Comparison of ENCODE assay signal across 9 mouse cellular contexts in the genomic region with DNA sequence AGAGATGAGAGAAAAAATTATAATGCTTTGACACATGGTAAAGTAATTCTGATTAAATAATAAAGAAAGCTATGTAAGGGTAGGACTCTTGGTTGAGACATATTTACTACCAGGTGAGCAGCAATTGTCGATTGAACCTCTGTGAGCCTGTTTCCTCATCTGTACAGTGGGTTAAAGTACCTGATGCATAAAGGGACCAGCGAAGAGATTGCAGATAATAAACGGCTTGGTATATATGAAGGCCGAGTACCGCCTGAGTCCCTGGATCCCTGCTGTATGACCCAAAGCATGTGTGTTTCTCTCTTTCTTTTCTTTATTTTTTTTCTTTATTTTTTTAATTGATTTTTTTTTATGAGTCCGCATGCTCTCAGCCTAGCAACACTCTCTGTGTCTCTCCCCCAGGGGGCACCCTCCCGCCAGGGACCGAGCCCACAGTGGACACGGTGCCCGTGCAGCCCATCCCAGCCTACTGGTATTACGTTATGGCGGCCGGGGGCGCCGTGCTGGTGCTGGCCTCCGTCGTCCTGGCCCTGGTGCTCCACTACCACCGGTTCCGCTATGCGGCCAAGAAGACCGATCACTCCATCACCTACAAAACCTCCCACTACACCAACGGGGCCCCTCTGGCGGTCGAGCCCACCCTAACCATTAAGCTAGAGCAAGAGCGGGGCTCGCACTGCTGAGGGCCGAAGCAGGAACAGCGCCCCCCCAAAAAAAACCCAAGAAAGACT.
DNase-seq lines count a peak whose midpoint lies in the region; ATAC-seq and TF ChIP-seq lines count a peak whose summit lies in the region.
"Had no signal": no experiment of that assay in that cellular context is flagged by ENCODE, and none has a peak within 500 bp of the region (broad histone marks: within the 10 kb centered on the region; RNA-seq: fewer than 3 reads in every experiment).

No protein-coding gene starts in this region.

- peak; percentile 57 for TF ChIP-seq CTCF in gastrocnemius, adult 2 months (IDR thresholded peaks at IDR 0.05)
- TF ChIP-seq CTCF in forebrain, postnatal 0 days (IDR thresholded peaks at IDR 0.05; ENCODE audit: low read depth) = peak; percentile 48
- peak; percentile 56 for TF ChIP-seq CTCF in midbrain, postnatal 0 days (IDR thresholded peaks at IDR 0.05)
- peak; percentile 71 for TF ChIP-seq CTCF in stomach, postnatal 0 days (IDR thresholded peaks at IDR 0.05; ENCODE audit: low read depth)

- WGBS in forebrain, postnatal 0 days = 11% methylated on average over 28 of the region's 28 CpGs
- 58% methylated on average over 28 of the region's 28 CpGs for WGBS in liver, embryonic 12.5 days (ENCODE audit: insufficient replicate concordance)
- 25% methylated on average over 28 of the region's 28 CpGs for WGBS in midbrain, postnatal 0 days
- 32% methylated on average over 28 of the region's 28 CpGs for WGBS in stomach, postnatal 0 days

- peak overlapping the region; percentile 49 for H3K4me2 ChIP-seq in forebrain, postnatal 0 days (ENCODE audit: low read depth)
- peak overlapping the region; percentile 57 for H3K4me2 ChIP-seq in liver, embryonic 12.5 days
- peak overlapping the region; percentile 37 for H3K4me2 ChIP-seq in midbrain, postnatal 0 days (ENCODE audit: low read depth, low read length, poor library complexity, severe bottlenecking)
- peak overlapping the region; percentile 55 for H3K4me2 ChIP-seq in stomach, postnatal 0 days (replicated peaks; ENCODE audit: low read depth)

- no peaks in the 10 kb centered on the region for H3K9me3 ChIP-seq in forebrain, postnatal 0 days (ENCODE audit: low read length)
- H3K9me3 ChIP-seq in liver, embryonic 12.5 days (replicated peaks) = no peaks in the 10 kb centered on the region
- H3K9me3 ChIP-seq in midbrain, postnatal 0 days (ENCODE audit: low read length) = no peaks in the 10 kb centered on the region
- no peaks in the 10 kb centered on the region for H3K9me3 ChIP-seq in stomach, postnatal 0 days (ENCODE audit: control insufficient read depth, low read length)
- H3K9me3 ChIP-seq: G1E had no signal

- TF ChIP-seq EP300 in stomach, postnatal 0 days (optimal IDR thresholded peaks at IDR 0.05) = no peak

- H3K4me3 ChIP-seq in gastrocnemius, adult 2 months = peak overlapping the region; percentile 52
- H3K4me3 ChIP-seq in forebrain, postnatal 0 days (ENCODE audit: low read depth, low read length) = peak overlapping the region; percentile 26
- H3K4me3 ChIP-seq in liver, embryonic 12.5 days = peak overlapping the region; percentile 37
- no peak overlapping the region for H3K4me3 ChIP-seq in midbrain, postnatal 0 days (ENCODE audit: low read depth, low read length)
- H3K4me3 ChIP-seq in stomach, postnatal 0 days (ENCODE audit: low read depth, low read length) = peak overlapping the region; percentile 26

- peak; percentile 64 for DNase-seq in gastrocnemius, adult 2 months
- DNase-seq in gastrocnemius, adult 18-20 months (ENCODE audit: low spot score) = no peak
- peak; percentile 39 for DNase-seq in adrenal gland, adult 8-10 months
- peak; percentile 56 for DNase-seq in forebrain, postnatal 0 days
- DNase-seq in kidney, adult 11 months = peak; percentile 44
- DNase-seq in midbrain, postnatal 0 days (ENCODE audit: low spot score) = no peak
- DNase-seq in stomach, postnatal 0 days (ENCODE audit: low spot score) = peak; percentile 78

- H3K9ac ChIP-seq in forebrain, postnatal 0 days = peak overlapping the region; percentile 37; the same call in 1 of the 2 replicates
- H3K9ac ChIP-seq in liver, embryonic 12.5 days = no peak overlapping the region
- H3K9ac ChIP-seq in midbrain, postnatal 0 days (replicated peaks; ENCODE audit: low read length, poor library complexity, severe bottlenecking) = no peak overlapping the region
- H3K9ac ChIP-seq in stomach, postnatal 0 days (ENCODE audit: low read length) = 0 out of 2 replicates have a peak overlapping the region, but pooled peaks have one; percentile 23

- no peak overlapping the region for H3K27ac ChIP-seq in gastrocnemius, adult 2 months
- H3K27ac ChIP-seq in forebrain, postnatal 0 days (ENCODE audit: low read depth, low read length) = no peak overlapping the region
- no peak overlapping the region for H3K27ac ChIP-seq in liver, embryonic 12.5 days
- peak overlapping the region; percentile 81; the same call in 1 of the 2 replicates for H3K27ac ChIP-seq in midbrain, postnatal 0 days (ENCODE audit: low read depth, low read length)
- H3K27ac ChIP-seq in stomach, postnatal 0 days (replicated peaks) = 0 out of 2 replicates have a peak overlapping the region, but pooled peaks have one; percentile 13

- H3K27me3 ChIP-seq in forebrain, postnatal 0 days (ENCODE audit: insufficient read depth, low read length) = no peaks in the 10 kb centered on the region
- H3K27me3 ChIP-seq in liver, embryonic 12.5 days (replicated peaks) = peaks cover 15% of the 10 kb centered on the region
- H3K27me3 ChIP-seq in midbrain, postnatal 0 days (ENCODE audit: insufficient read depth, low read length) = no peaks in the 10 kb centered on the region
- no peaks in the 10 kb centered on the region for H3K27me3 ChIP-seq in stomach, postnatal 0 days (ENCODE audit: control insufficient read depth, insufficient read depth, low read length)

- peak; percentile 82 for ATAC-seq in forebrain, postnatal 0 days
- no peak for ATAC-seq in liver, embryonic 12.5 days
- peak; percentile 46 for ATAC-seq in midbrain, postnatal 0 days (ENCODE audit: low FRiP score)
- peak; percentile 79 for ATAC-seq in stomach, postnatal 0 days (ENCODE audit: low FRiP score, low TSS enrichment)

- H3K4me1 ChIP-seq in forebrain, postnatal 0 days (ENCODE audit: insufficient read depth) = no peaks in the 10 kb centered on the region
- peaks cover 25% of the 10 kb centered on the region for H3K4me1 ChIP-seq in liver, embryonic 12.5 days
- peaks cover 11% of the 10 kb centered on the region; the same call in 1 of the 2 replicates for H3K4me1 ChIP-seq in midbrain, postnatal 0 days (ENCODE audit: insufficient read depth, low read length)
- 0 out of 2 replicates have a peak, but pooled peaks cover 2% of the 10 kb centered on the region for H3K4me1 ChIP-seq in stomach, postnatal 0 days (replicated peaks; ENCODE audit: control insufficient read depth, insufficient read depth)

- H3K36me3 ChIP-seq in forebrain, postnatal 0 days (ENCODE audit: insufficient read depth) = no peaks in the 10 kb centered on the region
- no peaks in the 10 kb centered on the region for H3K36me3 ChIP-seq in liver, embryonic 12.5 days
- no peaks in the 10 kb centered on the region for H3K36me3 ChIP-seq in midbrain, postnatal 0 days (ENCODE audit: insufficient read depth, low read length)
- no peaks in the 10 kb centered on the region for H3K36me3 ChIP-seq in stomach, postnatal 0 days (ENCODE audit: control insufficient read depth, insufficient read depth, low read length)
- H3K36me3 ChIP-seq: G1E had no signal

- intact Hi-C loops in gastrocnemius, adult 2 months (cut with DNase I) = no loop called here

Comparison
In these comparisons a context has a peak if more than half of its experiments do, and no peak if none do; other contexts are left out.
1. DNase-seq: peak in gastrocnemius, adult 2 months (single experiment), adrenal gland, adult 8-10 months (single experiment), forebrain, postnatal 0 days (single experiment), kidney, adult 11 months (single experiment) and stomach, postnatal 0 days (single experiment); none in gastrocnemius, adult 18-20 months (single experiment) and midbrain, postnatal 0 days (single experiment).
2. H3K27ac ChIP-seq: peak in midbrain, postnatal 0 days (single experiment) and stomach, postnatal 0 days (single experiment); none in gastrocnemius, adult 2 months (single experiment), forebrain, postnatal 0 days (single experiment) and liver, embryonic 12.5 days (single experiment).
3. H3K9ac ChIP-seq: peak in forebrain, postnatal 0 days (single experiment) and stomach, postnatal 0 days (single experiment); none in liver, embryonic 12.5 days (single experiment) and midbrain, postnatal 0 days (single experiment).
4. Peak in every context shown above with its lines, with median percentiles within 50 percentile points of each other: CTCF ChIP-seq and H3K4me2 ChIP-seq.